Mouse (Mus musculus): ENCODE measurements around the gene Hoxc6. TPM values are rescaled to one million over a fixed set of nuclear protein-coding genes. Genes with fewer than 3 reads are reported as not detected.

The Hoxc6 gene
- polyA plus RNA-seq, 1 experiment from 2014 or later: not detected

- Histone ChIP-seq H3K4me3 (no peak overlapping the region), H3K4me1 (no peaks in the 10 kb centered on the region), H3K27me3 (peaks cover 100% of the 10 kb centered on the region), H3K36me3 (ENCODE audit: poor library complexity, severe bottlenecking) (no peaks in the 10 kb centered on the region), H3K27ac (no peak overlapping the region), H3K4me2 (no peak overlapping the region), H3K9me3 (replicated peaks) (no peaks in the 10 kb centered on the region), H3K9ac (no peak overlapping the region)
- under 1% methylated on average over 43 of the region's 43 CpGs for WGBS
- no peak for ATAC-seq
Measured at GRCm38 (mm10) chr15:103027266-103028235, 29.5 kb downstream of the Hoxc6 start.

GRCm38 (mm10) chr15:103028916-103029512, 31.0 kb downstream of the Hoxc6 start:
- H3K36me3 ChIP-seq (ENCODE audit: poor library complexity, severe bottlenecking): no peaks in the 10 kb centered on the region
- no peak for ATAC-seq
- WGBS: 8% methylated on average over 9 of the region's 9 CpGs
- H3K27me3 ChIP-seq: peaks cover 100% of the 10 kb centered on the region
- no peak overlapping the region for H3K9ac ChIP-seq
- H3K4me3 ChIP-seq: no peak overlapping the region
- H3K9me3 ChIP-seq (replicated peaks): no peaks in the 10 kb centered on the region
- H3K4me2 ChIP-seq: no peak overlapping the region
- no peaks in the 10 kb centered on the region for H3K4me1 ChIP-seq
- H3K27ac ChIP-seq: no peak overlapping the region

GRCm38 (mm10) chr15:103030142-103030541, 32.1 kb downstream of the Hoxc6 start:
- WGBS: 0% methylated on average over 8 of the region's 8 CpGs
- ATAC-seq: no peak
- peaks cover 100% of the 10 kb centered on the region for H3K27me3 ChIP-seq
- no peak overlapping the region for H3K27ac ChIP-seq
- H3K9ac ChIP-seq: no peak overlapping the region
- H3K9me3 ChIP-seq (replicated peaks): no peaks in the 10 kb centered on the region
- H3K4me1 ChIP-seq: no peaks in the 10 kb centered on the region
- no peak overlapping the region for H3K4me2 ChIP-seq
- no peak overlapping the region for H3K4me3 ChIP-seq
- no peaks in the 10 kb centered on the region for H3K36me3 ChIP-seq (ENCODE audit: poor library complexity, severe bottlenecking)

- WGBS: 0% methylated on average over 1 of the region's 3 CpGs
- Histone ChIP-seq H3K4me2 (no peak overlapping the region), H3K9ac (no peak overlapping the region), H3K36me3 (ENCODE audit: poor library complexity, severe bottlenecking) (no peaks in the 10 kb centered on the region), H3K4me1 (no peaks in the 10 kb centered on the region), H3K4me3 (no peak overlapping the region), H3K27ac (no peak overlapping the region), H3K27me3 (peaks cover 100% of the 10 kb centered on the region), H3K9me3 (replicated peaks) (no peaks in the 10 kb centered on the region)
- ATAC-seq: no peak
Measured at GRCm38 (mm10) chr15:103032167-103032566, 34.1 kb downstream of the Hoxc6 start.

GRCm38 (mm10) chr15:103032646-103033575, 34.9 kb downstream of the Hoxc6 start:
- peaks cover 100% of the 10 kb centered on the region for H3K27me3 ChIP-seq
- H3K4me2 ChIP-seq: no peak overlapping the region
- no peak overlapping the region for H3K27ac ChIP-seq
- H3K9me3 ChIP-seq (replicated peaks): no peaks in the 10 kb centered on the region
- no peak for ATAC-seq
- H3K9ac ChIP-seq: no peak overlapping the region
- H3K36me3 ChIP-seq (ENCODE audit: poor library complexity, severe bottlenecking): no peaks in the 10 kb centered on the region
- no peak overlapping the region for H3K4me3 ChIP-seq
- WGBS: under 1% methylated on average over 26 of the region's 26 CpGs
- H3K4me1 ChIP-seq: no peaks in the 10 kb centered on the region

- Histone ChIP-seq H3K9me3 (replicated peaks) (no peaks in the 10 kb centered on the region), H3K36me3 (ENCODE audit: poor library complexity, severe bottlenecking) (no peaks in the 10 kb centered on the region), H3K27me3 (peaks cover 100% of the 10 kb centered on the region), H3K27ac (no peak overlapping the region), H3K4me3 (no peak overlapping the region; the same call in 1 of the 2 replicates), H3K4me2 (no peak overlapping the region), H3K4me1 (no peaks in the 10 kb centered on the region), H3K9ac (no peak overlapping the region)
- WGBS: under 1% methylated on average over 24 of the region's 24 CpGs
- no peak for ATAC-seq
Measured at GRCm38 (mm10) chr15:103034043-103034806, 36.2 kb downstream of the Hoxc6 start.

GRCm38 (mm10) chr15:103034807-103035547, 36.9 kb downstream of the Hoxc6 start:
- Histone ChIP-seq H3K9me3 (replicated peaks) (no peaks in the 10 kb centered on the region), H3K4me3 (no peak overlapping the region), H3K4me2 (no peak overlapping the region), H3K9ac (no peak overlapping the region), H3K27me3 (peaks cover 100% of the 10 kb centered on the region), H3K36me3 (ENCODE audit: poor library complexity, severe bottlenecking) (no peaks in the 10 kb centered on the region), H3K27ac (no peak overlapping the region), H3K4me1 (no peaks in the 10 kb centered on the region)
- ATAC-seq: no peak
- WGBS: under 1% methylated on average over 34 of the region's 34 CpGs

GRCm38 (mm10) chr15:103035548-103035881, 37.5 kb downstream of the Hoxc6 start:
- WGBS: 1% methylated on average over 14 of the region's 14 CpGs
- H3K4me1 ChIP-seq: no peaks in the 10 kb centered on the region
- H3K36me3 ChIP-seq (ENCODE audit: poor library complexity, severe bottlenecking): no peaks in the 10 kb centered on the region
- H3K9ac ChIP-seq: no peak overlapping the region
- no peak overlapping the region for H3K4me2 ChIP-seq
- no peak overlapping the region for H3K27ac ChIP-seq
- H3K4me3 ChIP-seq: no peak overlapping the region
- no peaks in the 10 kb centered on the region for H3K9me3 ChIP-seq (replicated peaks)
- peaks cover 100% of the 10 kb centered on the region for H3K27me3 ChIP-seq
- ATAC-seq: no peak

GRCm38 (mm10) chr15:103037579-103037978, 39.5 kb downstream of the Hoxc6 start:
- no peak overlapping the region for H3K4me2 ChIP-seq
- no peak overlapping the region for H3K27ac ChIP-seq
- no peaks in the 10 kb centered on the region for H3K9me3 ChIP-seq (replicated peaks)
- H3K36me3 ChIP-seq (ENCODE audit: poor library complexity, severe bottlenecking): no peaks in the 10 kb centered on the region
- H3K4me1 ChIP-seq: no peaks in the 10 kb centered on the region
- H3K9ac ChIP-seq: no peak overlapping the region
- H3K4me3 ChIP-seq: no peak overlapping the region
- 15% methylated on average over 1 of the region's 1 CpGs for WGBS
- ATAC-seq: no peak
- H3K27me3 ChIP-seq: peaks cover 100% of the 10 kb centered on the region

- H3K27ac ChIP-seq: no peak overlapping the region
- ATAC-seq: no peak
- peaks cover 100% of the 10 kb centered on the region for H3K27me3 ChIP-seq
- no peak overlapping the region for H3K4me2 ChIP-seq
- H3K36me3 ChIP-seq (ENCODE audit: poor library complexity, severe bottlenecking): no peaks in the 10 kb centered on the region
- 5% methylated on average over 10 of the region's 10 CpGs for WGBS
- no peak overlapping the region for H3K4me3 ChIP-seq
- no peaks in the 10 kb centered on the region for H3K9me3 ChIP-seq (replicated peaks)
- H3K4me1 ChIP-seq: no peaks in the 10 kb centered on the region
- no peak overlapping the region for H3K9ac ChIP-seq
Measured at GRCm38 (mm10) chr15:103038701-103039480, 40.8 kb downstream of the Hoxc6 start.
